Mouse (Mus musculus): Measurements from ENCODE around the gene Ttn.

Gene Ttn

DNA sequence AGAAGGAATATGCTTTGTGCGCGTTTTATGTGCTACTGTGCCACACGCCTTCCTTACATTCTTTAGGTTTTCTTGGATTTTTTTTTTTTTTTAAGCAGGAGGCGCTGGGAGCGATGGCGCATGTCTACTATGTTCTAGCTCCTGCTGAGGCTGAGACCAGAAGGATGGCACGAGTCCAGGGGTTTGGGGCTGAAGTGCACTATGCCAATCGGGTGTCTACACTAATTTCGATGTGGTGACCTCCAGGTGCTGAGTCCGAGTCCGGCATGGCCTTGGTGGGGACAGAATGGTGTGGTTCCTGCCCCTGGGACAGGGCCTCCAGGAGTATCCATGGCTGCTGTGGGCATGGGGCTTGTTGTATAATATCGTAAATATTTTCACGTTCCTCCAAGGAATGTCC, 323.8 kb downstream of the Ttn start:
- DNase-seq (ENCODE audit: low spot score in 2 of 2), result no peak

GRCm38 (mm10) chr2:76655982-76656381, 326.4 kb downstream of the Ttn start:
- DNase-seq (ENCODE audit: low spot score in 2 of 2), result no peak

- no peak for DNase-seq (ENCODE audit: low spot score in 2 of 2)
These were observed 326.9 kb downstream of the Ttn start for GRCm38 (mm10) chr2:76655444-76655843.

DNA sequence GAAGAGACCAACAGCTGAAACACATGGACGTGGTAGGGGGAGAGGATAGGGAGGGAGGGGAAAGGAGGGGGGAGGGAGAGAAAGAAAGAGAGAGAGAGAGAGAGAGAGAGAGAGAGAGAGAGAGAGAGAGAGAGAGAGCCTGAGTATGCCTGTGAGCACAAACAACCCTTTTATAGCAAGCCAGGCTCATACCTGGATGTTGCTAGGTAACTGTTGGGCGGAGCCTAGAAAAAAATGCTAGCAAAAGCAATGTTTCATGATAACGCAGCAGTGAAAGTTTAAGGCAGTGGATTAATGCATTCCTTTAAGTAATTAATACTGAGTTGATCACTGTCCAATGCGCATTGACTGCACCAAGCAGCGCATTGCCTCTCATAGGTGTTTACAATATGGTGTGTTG, 327.7 kb downstream of the Ttn start:
- no peak for DNase-seq (ENCODE audit: low spot score in 2 of 2)
